Mouse (Mus musculus) forelimb bud, embryonic 11.5 days (tissue): ENCODE measurements around the gene Gm20388.
A peak's percentile ranks its signal among the peaks of the same experiment; 100 is the strongest.

Experiments used
- DNase-seq: peaks from one replicate; pipeline ENCODE4 v3.0.0-alpha.2; 2012; ENCODE audit warnings: low read depth, low spot score

The Gm20388 gene

DNA sequence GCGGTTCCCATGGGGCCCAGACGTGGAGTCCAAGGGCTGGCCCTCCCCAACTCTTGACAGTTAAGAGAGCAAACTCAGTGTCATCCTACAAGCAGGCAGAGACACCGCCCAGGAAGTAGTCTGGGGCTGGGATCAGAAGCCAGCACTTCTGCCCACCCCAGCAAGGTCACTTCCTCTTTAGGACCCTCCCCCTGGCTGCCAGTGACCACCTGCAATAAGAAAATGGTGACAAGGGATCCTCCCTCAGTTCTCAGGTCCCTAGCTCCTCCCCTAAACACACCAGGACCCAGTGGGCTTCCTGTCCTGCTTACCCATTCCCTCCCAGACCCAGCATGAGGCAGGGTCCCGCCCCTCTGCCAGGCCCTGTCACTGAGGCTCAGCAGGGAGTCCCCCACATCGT lies 2637.2 kb downstream of the Gm20388 start:
- no peak for DNase-seq

DNA sequence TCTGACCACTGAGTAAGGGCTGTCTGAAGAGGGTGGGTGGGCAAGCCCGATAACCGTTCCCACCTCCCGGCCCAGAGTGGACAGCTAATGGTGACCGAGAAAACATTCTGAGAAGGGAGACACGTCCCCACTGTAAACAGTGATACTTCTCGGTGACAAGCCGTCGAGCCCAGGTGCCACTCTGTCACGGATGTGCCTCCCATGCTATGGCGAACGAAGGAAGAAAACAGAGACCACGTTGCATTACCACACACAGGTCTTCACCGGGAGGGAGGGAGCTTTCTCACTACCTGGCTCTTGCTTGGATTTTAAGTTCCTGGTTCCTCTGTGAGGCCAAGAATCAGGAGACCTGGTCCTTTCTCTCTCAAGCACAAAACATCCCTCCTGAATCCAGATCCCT lies 2637.7 kb downstream of the Gm20388 start:
- DNase-seq = no peak

DNA sequence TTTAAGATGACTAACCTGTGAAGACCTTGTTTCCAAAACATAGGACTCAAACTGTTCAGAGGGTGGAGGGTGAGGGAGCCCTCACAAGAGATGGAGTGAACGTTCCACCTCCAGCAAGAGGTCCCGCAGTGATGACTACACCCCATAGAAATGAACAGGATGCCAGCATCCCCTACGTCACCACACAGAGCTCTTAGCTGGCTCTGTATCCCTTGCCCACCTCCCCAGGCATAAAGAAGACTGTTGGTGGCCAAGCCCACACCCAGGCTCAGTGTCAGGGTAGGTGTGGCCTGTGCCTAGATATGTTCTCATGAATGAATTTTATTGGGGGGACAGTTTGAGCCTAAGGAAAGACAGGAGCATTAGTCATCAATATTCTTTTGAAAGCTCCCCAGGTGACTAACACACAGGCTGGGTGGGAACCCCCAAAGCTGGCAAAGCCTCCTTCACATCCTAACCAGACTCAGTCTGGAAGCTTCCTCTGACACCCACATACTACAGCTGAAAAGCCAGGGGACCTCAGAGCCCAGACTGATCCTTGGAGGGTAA lies 2638.3 kb downstream of the Gm20388 start:
- no peak for DNase-seq

DNA sequence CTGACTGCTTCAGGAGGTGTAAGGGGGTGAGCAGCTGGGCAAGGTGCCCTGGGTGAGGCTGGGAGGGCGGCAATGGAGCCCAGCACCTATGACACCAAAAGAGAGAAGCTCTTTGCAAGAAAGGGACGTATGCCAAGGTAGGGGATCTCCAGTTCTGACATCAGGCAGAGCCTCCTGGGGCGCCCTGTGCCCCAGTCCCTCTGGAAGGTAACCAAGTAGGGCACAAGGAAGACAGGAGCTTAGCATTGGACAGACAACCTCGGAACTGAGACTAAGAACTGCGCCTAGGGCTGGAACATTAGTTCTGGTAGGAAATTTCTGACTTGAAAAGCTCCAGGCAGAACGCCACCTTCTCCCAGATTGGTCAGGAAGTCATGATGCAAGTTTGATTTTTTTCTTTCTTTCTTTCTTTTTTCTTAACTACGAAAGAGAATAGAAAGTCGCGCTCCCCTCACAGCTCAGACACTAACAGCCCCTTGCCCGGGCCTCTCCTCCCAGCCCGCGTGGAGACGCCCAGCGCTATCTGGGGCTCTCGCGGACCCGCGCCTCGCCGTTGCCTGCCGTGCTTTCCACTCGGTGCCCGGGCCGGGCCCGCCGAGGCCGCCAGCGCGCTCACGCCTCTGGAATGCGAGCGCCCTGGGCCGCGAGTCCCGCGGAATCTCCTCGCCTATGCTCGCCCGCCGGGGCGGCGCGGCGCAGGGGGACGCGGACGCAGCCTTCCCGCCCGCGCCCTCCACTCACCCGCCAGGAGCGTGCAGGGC lies 2639.8 kb downstream of the Gm20388 start:
- peak; percentile 51 for DNase-seq

DNA sequence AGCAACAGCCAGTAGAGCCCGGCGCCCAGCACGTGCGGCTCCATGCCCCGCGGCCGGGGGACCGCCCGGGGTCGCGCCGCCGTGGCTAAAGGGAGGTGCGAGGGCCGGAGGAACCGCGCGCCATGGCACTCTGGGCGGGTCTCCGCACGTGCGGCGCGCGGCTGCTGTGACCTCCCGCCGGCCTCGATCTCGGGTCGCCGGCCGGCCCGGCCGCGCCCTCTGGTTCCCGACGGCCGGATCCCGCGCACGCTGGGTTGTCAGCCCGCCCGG lies 2640.3 kb downstream of the Gm20388 start:
- no peak for DNase-seq

DNA sequence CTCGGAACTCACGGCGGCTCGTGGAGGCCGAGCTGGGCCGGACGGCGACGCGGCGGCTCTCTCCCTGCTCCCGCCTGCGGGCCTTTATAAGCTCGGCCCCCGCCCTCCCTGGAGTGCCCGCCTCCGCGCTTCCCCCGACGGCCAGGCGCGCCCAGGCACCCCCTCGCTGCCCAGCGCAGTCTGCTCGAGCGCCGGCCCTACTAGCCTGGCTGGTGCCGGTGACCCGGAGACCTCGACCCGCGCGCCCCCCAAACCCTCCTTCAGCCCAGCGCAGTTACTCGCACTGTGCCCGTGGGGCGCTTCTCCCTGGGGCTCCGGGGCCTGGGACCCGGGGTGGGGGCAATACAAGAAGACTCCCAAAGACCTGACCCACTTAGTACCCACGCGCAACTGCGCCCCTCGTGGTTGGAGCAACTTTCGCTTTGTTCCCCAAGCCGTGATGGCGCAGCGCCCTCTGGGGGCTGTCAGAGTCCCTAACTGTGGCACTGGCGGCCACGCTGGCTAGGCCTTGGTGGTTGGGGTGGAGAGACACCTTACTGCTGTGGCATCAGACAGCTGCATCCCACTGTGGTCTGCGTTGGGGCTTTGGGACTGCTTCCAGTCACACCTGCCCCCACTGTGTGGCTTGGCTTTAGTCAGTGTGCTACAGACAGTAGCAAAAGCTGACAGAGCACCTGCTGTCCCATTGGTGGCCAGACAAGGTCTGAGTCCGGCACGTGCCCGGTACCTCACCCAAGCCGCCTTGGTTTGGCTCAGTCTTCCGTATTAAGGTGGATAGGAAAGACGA lies 2640.8 kb downstream of the Gm20388 start, which contains the start of gene Piezo1:
Gene Piezo1 (minus strand): TSS at position 65 of the 787 bp plus-strand sequence.
- DNase-seq = peak; percentile 87

DNA sequence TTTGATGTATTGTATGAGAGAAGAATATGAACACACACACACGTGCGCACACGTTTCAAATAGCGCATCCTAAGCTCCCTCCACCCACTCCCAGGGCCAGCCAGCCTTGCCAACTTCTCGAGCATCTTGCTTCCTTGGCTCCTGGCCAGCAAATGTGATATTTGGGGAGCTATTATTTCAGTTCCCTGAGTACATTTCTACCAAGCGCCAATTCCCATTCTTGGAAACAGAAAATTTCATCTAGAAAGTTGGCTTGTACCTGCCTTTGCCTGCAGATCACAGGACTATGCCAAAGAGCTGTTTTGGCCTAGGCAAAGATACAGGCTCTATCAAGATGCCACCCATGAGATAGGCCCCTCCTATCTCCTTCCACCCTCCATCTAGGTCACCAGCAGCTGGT lies 2644.1 kb downstream of the Gm20388 start:
- DNase-seq = no peak

DNA sequence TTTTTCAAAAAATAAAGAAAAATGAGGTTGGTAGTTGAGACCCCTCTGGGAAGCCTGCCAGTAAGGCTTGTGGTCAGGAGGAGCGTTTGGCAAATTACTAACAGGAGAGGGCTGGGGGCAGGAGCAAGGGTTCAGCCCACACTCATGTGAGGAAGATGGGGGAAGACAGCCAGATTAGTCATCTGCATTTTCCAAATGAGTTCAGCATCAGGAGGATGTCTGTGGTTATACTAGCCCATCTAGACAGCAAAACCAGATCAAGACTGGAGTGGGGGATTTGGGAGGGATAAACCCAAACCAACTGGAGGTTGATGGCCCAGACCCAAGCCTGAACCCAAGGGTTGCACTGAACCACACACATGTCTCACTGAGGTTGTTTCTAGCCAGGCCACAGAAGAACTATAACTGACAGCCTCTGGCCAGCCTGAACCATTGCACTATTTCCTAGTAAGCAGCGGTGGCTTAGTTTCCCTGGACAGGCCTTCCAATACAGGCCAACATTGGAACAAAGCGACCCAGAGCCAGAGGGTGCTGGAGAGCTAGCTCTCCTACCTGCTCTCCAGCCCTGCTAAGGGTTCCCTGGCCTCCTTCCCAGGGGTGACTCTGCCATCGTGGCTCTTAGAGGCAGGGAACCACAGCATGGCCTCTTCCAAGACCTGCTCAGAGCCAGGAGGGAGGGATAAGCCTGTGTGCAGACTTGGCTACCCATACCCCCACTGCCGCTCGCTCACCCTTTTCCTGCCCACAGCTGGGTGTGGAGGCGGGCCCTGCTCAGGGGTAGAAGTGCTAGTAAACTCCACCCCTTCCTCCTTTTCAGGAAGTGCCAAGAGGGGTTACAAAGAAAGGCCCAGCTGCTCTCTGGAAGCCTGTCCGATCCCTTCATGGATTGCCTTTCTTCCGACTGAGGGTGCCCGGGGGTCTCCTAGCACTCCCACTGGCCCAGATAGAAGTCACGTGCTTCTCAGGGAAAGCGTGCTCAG lies 2645.7 kb downstream of the Gm20388 start:
- no peak for DNase-seq

DNA sequence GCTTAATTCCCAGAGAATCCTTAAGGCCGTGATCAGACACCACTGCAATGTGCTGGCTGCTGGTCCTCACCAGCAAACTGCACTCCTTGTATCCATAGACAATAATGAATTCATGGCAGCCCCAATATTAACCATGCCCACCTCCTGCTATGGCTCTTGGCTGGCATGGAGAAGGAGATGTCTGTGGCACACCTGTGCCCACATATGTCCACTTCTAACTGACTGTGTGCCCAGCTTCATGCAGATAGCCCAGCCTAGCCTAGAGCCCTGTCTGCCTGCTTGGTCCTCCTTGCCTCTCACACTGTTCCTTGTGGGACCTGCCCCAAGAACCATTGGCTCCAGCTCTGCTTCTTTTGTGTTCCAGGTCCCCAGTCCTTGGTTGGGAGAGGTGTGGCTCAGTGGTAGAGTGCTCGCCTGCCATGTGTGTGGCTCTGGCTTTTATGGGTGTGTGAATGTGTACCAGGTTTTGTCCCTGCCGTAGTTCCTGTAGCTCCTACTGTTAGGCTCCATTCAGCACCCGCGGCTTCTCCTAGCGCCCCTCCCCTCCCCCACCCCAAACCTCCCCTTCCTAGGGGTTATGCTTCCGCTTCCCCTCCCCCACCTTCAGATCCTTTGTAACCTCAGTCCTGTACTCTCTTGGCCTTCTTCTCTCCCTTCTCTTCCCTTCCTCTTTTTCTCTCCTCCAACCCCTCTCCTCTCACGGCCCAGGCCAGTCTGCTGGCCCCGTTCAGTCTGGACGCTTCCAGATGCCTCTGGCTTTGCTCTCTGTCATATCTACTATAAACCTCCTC lies 2646.8 kb downstream of the Gm20388 start:
- DNase-seq = no peak

DNA sequence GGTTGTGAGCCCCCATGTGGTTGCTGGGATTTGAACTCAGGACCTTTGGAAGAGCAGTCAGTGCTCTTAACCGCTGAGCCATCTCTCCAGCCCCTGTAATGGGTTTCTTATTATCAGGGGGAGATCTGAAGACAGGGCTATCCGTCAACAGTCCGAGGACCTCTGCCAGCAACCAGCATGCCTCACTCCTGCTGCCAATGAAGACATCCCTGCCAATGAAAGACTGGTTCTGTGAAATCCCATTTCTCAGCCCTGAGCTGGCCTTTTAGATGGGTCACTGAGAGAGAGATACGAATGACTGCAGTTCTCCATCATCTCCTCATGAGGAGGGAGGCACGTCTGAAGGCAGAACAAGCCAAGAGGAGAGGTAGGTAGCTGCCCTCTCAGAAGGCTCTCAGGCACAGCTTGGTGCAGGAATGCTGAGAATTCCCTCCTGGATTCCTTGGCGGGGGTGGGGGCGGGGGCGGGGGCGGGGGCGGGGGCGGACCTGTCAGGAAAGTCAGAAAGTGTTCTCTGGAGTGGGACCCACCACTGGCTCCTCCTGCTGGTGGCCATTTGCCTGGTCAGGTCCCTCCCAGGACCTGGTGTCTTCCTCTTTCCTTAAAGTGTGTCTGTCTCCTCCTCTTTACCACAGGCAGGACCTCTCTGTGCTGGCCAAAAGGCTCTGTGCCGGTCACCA lies 2648.2 kb downstream of the Gm20388 start:
- no peak for DNase-seq

DNA sequence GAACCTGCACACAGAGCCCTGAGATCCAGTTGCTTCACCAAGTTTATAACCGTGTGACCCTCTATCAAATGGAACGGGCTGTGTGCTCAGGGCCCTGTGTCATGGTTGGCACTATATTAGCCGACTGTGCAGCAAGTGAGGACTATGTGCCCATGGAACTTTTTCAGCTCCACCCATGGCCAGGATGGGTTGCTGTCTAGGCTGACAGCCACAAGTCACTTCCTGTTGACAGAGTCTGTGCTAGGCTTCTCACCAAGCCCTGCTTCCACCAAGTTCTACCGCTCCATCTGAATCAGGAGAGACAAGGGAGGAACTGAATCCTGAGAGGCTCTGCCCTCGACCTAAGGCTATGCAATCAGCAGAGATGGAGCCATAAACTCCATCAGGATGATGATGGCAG lies 2650.6 kb downstream of the Gm20388 start:
- no peak for DNase-seq

DNA sequence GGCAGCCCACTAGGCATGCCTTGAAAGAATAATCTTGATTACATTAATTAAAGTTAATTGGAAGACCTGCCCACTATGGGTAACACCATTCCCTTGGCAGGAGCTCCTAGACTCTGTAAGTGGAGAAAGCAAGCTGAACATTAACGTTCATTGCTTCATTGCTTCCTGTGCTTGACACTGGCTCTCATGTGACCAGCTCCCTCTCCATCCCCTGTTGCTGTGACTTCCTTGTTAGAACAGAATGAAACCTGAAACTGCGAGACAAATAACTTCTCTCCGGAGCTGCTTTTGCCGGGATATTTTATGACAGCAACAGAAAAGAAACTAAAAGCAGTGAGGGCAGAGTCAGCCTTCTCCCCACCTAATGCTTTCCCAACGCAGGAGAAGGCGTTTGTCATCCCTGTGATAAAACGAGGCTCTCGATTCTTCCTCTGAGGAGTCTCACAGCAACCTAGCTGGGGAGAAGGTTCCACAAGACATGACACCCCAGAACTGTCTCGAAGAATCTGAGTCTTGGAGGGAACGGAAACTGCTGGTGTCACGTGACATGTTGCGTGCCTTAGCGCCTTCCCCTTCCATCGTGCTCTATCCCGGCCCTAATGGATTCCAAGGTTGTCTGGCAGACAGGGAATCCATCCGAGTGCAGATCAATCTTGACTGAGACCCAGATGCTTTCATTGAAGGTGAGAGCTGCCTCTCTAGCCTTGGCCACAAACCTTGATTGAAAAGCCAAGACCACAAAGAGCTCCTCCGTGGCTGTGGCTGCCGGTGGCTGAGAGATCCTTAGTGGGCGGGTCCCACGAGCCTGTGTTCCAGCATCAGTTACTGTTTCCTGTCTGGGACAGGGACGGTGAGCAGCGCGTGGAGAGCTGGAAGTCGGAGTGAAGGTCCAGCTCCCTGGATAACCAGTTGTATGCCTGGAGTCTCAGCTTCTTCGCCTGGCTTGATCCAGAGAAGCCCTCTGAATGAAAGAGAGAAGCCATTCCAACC lies 2654.0 kb downstream of the Gm20388 start:
- no peak for DNase-seq

DNA sequence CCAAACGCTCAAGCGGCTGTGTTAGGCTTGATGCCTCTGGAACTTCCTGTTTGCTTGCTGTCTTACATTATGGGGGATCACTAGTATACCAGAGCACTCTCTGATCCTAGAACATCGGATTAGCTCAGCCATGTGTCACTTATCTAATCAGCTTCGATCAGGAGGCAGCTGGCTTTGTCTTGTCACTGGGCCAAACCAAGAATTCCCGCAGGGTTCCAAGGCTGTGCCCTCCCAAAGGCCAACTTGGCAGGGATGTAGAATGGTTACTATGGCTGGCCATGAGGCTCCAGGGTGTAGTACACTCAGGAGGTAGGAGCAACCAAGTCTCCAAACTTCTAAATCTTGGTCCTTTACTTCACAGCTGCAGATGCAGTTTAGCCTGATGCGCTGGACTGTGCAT lies 2656.1 kb downstream of the Gm20388 start:
- no peak for DNase-seq

DNA sequence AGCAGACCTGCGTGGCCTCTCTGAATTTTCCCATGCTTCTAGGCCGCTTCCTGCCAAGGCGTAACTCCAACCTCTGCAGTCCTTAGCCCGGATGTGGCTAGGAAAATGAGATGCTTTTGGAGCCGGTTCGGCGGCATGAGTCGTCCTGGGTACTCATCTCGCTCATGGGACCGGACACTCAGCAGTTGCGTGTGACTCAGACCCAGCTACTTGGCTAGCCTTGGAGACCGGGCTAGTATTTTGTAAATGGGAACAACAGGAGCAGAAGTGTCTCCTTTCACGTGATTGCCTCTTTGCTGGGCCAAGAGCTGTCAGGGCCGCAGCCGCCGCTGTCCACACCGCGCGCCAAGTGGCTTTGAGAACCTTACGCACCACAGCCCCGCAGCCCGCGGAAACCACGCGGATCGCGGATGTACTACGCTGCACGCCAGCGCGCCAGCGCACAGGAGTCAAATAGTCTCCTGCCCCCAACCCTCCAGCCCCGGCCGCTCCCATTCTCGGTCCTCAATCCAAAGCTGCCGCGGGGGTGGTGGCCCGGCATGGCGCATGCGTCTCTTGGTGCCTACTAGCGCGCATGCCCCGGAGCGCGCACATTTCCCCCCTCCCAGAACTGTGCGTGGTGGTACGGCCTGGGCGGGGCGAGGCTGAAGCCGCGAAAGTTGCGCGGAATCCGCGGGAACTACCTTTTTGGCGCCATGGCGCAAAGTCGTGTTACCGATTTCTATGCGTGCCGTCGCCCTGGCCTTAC lies 2656.9 kb downstream of the Gm20388 start, which contains the start of gene Cdt1:
Gene Cdt1 (plus strand): TSS at position 655 of the 748 bp plus-strand sequence.
- DNase-seq = peak; percentile 97

DNA sequence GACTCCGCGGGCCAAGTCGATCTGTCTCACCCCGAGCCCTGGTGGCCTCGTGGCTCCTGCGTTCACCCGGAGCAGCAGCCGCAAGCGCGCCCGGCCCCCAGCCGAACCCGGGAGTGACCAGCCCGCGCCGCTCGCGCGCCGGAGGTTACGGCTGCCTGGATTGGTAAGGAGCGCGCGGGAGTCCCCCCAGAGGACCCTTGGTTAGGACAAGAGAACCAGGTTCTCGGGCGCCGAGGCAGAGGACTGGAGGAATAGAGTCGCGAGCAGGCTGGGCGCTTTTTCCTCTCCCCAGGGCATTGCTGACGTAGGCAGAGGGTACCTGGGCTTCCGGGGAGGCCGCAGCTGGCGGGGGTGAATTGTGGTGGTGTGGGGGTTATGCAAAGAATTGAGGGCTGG lies 2657.5 kb downstream of the Gm20388 start:
- DNase-seq = no peak

DNA sequence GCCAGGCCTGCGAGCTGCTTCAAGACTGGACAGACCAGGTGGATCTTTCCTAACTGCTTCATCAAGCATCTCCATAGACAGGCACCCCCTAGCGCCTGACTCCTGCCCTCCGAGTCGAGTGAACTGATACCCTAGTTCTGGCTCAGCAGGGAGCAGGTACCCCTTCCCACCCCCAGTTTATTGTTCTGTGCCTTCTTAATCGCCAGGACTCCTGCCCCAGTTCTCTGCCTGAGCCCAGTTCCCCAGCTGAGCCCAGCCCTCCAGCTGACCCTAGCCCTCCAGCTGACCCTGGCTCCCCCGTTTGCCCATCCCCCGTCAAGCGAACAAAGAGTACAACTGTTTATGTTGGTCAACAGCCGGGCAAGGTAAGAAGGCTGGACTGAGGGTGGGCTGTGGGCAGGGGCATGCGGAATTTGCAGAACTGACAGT lies 2658.3 kb downstream of the Gm20388 start:
- no peak for DNase-seq

DNA sequence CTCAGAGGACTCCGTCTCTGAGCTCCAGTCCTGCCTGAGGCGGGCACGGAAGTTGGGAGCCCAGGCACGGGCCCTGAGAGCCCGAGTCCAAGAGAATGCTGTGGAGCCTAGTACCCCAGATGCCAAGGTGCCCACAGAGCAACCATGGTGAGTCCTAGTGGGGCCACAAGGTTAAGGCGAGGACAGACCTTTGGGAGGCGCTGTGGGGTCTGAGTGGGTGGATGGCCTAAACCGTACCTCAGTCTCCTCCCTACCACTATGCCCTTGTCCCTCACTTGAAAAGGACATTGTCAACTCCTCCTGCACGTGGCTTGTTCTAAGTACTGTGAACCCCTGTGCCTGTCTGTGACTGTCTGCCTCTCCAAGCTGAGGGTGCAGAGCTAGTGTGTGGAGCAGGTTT lies 2658.7 kb downstream of the Gm20388 start:
- no peak for DNase-seq

DNA sequence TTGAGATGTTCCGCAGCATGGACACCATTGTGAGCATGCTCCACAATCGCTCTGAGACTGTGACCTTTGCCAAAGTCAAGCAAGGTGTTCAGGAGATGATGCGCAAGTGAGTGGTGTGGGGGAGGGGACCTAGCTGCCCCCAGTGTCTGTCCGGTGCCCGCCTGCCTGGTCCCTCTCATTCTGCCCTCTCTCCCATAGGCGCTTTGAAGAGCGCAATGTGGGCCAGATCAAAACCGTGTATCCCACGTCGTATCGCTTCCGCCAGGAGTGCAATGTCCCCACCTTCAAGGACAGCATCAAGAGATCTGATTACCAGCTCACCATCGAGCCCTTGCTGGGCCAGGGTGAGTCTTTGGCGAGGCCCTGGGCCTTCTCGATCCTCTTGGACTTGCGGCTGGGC lies 2659.4 kb downstream of the Gm20388 start:
- no peak for DNase-seq
